Mouse (Mus musculus): ENCODE measurements around the gene Iqsec1.
"Not testable (repeated sequence)": the region's sequence is repeated elsewhere in the genome, so short reads cannot be mapped to it uniquely, and the experiment has no call there.

The Iqsec1 gene

DNA sequence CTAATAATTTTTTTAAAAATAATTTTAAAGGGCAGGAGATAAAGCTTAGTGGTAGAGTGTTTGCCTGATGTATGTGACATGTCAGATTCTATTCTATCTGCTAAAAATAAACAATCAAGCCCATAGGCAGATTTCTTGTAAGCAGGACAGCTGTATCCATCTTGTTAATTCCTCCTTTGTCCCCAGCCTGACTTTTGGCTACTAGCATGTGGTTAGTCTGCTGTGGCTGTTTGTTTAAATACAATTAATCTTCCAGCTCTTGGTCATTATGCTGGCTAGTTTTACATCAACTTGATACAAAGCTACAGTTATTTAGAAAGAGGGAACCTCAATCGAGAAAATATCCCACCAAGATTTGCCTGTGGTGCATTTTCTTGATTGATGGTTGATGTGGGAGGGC, 337.9 kb downstream of the Iqsec1 start:
- no peak for DNase-seq

DNA sequence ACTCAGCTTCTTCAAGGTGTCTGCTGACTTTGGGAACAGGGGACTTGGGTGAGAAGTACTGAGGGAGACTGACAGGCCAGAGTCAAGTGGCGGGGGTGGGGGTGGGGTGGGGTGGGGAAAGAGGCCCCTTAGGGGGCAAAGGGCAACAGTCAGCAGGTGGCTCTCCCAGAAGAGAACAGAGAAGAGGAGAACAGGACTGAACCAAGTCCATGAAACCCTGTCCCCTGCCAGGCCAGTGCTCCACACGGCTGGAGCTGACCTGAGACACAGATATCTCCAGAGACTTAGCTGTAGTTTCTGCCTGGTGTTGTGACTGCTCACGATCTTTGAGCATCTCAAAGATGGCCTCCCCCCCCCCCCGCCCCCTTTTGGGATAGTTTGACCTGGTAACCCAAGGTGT, 339.2 kb downstream of the Iqsec1 start:
- no peak for DNase-seq

DNA sequence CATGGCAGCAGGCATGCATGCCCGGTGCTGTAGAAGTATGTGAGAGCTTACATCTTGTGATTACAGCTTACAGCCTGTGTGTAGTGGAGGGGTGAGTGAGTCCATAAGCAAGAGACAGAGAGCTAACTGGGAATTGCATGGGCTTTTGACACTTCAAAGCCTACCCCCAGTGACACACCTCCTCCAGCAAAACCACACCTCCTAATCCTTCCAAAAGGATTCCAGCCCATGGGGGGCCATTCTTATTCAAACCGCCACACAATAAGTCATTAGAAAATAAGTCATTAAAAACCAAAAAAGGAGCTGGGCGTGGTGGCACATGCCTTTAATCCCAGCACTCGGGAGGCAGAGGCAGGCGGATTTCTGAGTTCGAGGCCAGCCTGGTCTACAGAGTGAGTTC, 340.1 kb downstream of the Iqsec1 start:
- no peak for DNase-seq

DNA sequence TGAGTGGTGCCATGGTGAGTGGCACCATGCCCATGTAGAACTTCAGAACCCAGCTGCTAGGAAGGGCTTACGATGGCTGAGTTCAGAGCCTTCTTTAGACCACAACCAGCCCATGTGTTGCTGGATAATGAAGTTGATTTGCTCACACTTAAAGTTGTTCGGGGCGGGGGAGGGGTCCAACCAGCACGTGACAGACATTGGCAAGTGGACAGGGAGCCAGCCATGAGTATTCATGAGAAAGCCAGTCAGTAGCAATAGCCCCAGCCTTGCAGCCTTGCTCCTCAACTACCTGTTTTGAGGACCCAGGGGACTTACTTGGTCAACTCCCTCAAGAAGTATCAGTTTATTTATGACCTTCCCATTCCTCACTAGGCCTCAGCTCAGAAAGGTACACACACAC, 343.5 kb downstream of the Iqsec1 start:
- DNase-seq: no peak

DNA sequence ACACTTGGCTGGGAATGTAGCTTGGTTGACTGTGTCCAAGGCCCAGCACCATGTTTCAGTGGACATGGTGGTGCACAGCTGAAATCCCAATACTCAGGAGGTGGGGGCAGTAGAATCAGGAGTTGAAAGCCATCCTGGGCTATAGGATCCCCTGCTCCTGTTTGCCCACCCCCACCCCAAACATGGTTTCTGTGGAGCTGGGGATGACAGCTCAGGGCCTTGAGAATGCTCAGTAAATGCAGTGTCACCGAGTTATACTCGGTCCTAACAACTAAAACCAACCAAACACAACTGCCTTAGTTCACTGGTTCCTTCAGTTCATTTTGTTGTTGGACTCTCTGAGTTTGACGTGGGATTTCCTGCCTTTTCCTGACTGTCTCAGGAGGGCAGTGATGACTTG, 345.4 kb downstream of the Iqsec1 start:
- DNase-seq: no peak

DNA sequence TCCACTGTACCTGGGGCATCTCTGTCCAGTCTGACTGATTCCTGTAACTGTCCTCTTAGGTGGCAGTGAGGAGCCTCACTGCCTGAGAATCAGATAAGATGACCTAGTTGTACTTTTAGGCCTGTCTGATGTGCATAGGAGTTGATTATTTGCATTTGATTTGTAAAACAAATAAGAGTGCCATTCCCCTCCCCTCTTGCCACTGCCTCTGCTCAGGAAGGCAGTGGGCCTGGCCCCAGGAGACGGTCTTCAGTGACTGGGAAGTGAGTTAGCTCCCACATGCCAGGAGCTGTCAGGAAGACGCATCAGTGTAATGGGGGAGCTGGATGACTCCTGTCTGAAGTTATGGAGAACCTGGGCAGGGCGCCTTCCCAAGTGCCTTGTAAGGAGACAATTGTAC, 352.9 kb downstream of the Iqsec1 start:
- no peak for DNase-seq

DNA sequence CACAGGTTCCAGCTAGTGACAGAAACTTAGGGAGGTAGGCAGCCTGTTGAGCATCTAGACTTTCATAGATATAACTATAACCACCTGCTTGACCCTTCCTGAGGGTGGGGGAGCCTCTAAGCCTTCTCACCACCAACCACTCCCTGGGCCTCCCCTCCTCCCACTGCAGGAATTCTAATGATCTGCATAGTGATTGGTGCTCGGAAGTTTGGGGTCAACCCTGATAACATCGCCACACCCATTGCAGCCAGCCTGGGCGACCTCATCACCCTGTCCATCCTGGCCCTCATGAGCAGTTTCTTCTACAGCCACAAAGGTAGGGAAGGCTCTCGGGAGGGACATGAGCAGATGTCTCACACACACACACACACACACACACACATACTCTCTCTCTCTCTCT, 353.4 kb downstream of the Iqsec1 start:
- no peak for DNase-seq

DNA sequence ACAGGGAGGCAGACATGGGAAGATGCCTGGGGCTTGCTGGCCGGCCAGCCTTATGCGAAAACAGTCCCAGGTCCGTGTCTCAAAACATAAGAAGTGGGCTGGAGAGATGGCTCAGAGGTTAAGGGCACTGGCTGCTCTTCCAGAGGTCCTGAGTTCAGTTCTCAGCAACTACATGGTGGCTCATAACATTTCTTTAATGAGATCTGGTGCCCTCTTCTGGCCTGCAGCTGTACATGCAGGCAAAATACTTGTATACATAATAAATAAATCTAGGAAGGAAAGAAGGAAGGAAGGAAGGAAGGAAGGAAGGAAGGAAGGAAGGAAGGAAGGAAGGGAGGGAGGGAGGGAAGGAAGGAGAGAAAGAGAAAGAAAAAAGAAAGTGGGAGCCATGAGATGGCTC, 356.0 kb downstream of the Iqsec1 start:
- DNase-seq: not testable (repeated sequence)

DNA sequence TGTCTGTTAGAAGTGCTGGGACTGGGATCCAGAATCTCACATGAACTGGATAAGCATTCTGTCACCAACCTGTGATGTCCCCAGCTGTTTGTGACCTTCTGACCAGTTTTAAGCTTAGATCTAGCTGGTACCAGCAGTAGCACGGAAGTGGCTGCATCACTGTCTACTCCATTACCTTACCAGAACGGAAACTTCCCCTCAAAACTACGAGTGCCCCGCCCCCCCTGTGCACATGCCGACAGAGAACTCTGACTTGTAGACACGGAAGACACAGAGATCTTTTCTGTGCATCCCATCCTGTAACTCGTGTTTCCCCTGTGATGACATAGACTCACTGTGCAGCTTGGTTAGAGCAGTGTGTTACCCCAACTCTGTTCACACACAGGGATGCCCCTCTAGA, 358.1 kb downstream of the Iqsec1 start:
- no peak for DNase-seq

DNA sequence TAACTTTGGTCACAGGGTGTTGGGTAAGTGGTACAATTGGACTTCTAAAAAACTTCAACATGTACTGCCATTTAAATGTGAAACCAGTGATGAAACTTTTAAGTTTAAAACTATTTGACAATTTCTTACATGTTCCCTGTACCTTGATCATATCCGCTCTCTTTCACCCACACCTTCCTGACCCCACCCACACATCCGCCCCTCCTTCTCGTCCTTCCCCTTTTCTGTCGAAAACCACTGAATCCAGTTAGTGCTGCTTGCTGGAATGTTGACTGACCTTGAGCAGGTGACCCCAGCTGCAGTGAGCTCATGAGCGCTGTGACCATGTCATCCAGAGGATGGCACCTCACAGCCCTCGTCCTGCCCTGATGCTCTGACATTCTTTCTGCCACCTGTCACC, 359.0 kb downstream of the Iqsec1 start:
- no peak for DNase-seq

DNA sequence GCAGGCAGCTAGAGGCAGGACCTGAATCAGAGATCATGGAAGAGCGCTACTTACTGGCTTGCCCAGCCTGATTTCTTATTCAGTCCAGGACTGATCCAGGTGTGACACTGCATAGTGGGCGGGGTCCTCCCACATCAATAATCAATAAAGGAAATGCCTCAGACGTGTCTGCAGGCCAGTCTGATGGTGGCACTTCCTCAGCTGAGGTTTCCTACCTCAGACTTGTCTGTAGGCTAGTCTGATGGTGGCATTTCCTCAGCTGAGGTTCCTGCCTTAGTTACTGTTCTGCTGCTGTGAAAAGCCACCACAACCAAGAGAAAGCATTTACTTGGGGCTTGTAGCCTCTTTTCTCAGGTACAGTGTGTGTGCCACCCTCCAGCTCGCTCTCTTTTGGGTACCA, 360.9 kb downstream of the Iqsec1 start:
- no peak for DNase-seq

DNA sequence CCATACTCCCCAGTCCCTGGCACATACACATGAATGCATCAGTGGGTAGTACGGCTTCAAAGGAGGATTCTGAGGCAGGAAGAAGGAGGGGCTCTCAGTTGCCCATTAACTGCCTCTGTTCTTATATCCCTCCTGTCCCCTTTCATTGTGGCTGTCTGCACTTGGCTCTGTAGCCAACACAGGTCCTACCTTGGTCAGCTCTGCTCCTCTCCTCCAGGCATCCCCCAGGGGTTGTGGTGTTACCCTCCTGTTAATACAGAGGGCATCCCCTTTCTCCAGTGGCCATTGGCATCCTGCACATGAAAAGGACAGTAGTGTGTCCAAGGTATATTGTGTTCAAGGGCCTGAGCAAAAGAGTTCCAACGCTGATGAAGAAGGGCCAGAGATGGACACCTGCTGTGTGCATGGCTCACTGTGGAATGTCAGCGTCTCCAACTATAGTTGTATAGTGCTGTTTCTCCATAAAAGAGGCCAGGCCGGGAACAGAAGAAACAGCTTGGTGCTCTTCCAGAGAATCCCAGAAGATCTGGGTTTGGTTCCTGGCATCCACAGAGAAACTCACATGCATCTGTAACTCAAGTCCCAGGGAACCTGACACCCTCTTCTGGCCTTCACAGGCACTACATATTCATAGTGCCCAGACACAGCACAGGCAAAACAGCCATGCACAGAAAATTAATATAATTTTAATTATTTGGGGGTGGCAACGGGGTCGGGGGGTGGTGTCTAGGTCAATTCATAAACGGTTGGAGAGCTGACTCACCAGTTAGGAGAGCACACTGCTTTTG, 363.1 kb downstream of the Iqsec1 start:
- no peak for DNase-seq

DNA sequence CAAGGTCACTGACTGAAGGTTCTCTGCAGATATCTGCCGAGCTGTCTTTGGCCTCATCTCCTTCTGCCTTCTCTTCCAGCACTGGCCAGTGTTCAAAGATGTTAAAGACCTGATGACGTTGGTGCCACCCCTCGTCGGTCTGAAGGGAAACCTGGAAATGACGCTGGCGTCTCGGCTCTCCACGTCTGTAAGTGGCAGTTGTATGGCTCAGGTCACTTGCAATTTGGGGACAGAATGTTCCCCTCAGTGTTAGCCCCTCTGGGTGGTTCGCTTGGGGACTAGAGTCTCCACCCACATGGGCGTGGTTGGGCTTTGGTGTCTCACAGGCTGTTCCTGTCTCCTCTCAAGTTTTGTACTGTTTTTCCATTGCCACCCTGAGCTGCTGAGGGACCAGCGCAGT, 363.8 kb downstream of the Iqsec1 start:
- DNase-seq: no peak

DNA sequence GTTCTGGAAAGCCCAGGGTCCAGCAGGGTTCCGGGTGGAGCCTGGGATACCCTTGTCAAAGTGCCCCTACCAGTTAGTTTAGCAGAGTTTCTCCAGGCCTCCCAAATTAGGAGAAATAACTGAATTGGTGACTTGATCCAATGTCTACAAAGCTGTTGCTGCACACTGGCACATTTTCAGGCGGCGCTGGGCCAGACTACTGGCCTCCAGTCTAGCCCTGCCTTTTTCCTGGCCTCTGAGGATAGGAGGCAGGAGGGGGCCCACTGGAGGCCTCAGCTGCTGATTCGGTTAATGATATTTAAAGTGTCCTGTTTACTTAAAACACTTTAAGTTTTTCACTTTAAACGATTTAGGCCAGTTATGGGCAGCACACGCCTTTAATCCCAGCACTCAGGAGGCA, 364.3 kb downstream of the Iqsec1 start:
- DNase-seq: no peak

DNA sequence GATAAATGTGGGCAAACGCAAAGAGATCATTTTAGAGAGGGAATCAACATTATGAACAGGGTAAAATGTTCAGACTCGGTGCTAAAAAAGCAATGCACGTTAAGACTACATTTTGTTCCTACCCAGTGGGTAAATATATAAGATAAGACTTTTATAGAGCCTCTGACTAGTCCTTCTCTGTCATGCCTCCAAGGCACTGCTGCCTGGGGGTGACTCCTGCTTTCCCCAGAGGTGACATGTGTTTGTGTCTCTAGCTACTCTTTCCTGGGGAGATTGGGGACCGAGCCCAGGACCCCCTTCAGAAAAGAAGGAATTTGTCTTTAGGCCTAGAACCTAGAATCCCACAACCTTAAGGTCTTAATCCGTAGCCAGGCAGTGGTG, 365.0 kb downstream of the Iqsec1 start:
- no peak for DNase-seq

DNA sequence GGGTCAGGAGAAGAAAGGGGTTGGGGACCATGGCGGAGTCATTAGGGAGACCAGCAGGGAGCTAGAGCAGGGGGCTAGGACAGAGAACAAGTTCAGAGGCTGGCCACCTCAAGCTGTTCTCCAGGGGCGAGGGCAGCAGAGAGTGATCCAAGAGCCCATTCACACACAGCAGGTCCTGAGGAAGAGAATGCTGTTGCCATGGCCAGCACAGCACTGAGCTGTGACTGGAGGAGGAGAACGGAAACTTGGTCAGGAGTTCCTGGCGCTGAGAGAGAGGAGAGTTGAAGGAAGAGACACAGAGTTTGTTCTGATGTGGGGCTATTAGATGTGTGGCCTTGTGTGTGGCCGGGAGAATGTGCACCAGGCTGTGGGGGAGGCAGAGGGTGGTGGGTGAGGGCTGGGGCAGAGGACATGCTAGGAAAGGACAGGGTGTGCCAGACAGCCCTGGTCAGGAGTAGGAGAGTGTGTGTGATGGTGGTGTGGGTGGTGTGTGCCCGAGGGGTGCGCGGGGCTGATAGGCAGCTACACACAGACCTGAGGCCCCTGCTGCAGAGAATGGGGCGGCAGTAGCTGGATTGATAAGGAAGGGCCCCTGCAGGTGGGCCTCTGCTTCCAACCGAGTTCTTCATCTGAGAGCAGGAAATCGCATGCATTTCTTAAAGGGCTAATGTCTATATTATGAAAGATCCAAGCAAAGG, 365.6 kb downstream of the Iqsec1 start:
- no peak for DNase-seq

DNA sequence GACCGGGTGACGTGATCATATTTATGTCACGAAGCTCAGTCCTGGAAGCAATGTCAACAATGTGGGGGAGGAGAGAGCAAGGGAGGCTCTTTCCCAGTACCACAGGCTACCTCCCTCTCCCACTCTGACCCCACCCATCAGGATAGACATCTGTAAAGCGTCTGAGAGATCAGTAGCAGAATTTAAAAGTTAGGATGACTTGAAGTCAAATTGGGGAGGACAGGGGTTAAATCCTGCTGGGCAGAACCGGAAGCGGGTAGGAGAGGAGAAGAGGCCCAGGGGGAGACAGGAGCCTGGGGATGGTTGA, 366.9 kb downstream of the Iqsec1 start:
- no peak for DNase-seq

DNA sequence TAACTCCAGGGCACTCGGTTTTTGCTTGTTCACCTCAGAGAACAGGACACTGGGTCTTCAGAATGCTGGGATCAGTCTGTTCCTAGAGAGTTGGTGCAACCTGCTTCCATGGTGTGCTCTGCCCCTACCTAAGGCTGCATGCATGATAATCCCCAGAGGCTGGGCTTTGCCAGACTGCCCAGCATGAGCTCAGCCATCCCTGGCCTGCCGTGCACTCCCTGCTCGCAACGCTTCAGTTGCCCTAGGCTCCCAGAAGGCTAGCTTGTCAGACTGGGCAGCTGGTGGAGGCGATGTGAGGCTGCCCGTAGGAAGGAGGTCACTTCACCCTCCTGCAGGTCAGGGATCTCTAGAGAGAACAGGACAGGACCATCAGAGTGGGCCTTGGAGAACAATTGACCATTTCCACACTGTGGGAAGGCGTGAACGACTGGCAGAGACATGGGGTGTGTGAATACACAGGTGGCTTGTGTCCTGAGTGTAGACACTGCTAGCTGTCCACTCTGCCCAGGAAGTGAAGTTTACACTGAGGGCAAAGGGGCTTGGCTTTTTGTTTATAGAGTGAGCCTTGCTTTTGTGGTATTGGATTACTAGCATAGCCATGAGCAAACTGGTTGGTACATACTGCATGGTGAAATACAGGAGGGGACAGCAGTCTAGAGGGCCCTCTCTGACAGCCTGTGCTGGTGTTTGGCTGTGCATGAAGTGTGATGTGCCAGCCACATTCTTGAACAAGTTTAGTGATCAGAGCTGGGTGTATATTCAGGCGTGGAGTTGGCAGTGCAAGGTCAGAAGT, 367.5 kb downstream of the Iqsec1 start:
- no peak for DNase-seq

DNA sequence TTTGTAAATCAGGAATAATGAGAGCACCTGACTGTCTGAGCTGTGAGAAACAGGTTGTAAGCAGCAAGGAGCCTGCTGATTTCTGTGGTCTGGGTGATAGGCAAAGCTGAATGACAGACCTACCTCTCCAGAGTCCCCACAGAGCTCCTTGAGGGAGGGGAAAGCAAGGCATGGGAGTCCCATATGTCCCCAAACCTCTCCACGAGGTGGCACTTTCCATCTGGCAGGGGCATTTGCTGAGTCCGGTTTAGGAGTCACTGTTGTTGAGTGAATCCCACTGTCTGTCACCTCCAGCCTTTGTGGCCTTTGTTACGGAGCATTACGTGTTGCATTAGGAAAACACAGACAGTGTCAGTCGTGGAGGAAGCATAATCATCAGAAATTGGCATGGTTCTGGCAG, 368.5 kb downstream of the Iqsec1 start:
- DNase-seq: no peak

DNA sequence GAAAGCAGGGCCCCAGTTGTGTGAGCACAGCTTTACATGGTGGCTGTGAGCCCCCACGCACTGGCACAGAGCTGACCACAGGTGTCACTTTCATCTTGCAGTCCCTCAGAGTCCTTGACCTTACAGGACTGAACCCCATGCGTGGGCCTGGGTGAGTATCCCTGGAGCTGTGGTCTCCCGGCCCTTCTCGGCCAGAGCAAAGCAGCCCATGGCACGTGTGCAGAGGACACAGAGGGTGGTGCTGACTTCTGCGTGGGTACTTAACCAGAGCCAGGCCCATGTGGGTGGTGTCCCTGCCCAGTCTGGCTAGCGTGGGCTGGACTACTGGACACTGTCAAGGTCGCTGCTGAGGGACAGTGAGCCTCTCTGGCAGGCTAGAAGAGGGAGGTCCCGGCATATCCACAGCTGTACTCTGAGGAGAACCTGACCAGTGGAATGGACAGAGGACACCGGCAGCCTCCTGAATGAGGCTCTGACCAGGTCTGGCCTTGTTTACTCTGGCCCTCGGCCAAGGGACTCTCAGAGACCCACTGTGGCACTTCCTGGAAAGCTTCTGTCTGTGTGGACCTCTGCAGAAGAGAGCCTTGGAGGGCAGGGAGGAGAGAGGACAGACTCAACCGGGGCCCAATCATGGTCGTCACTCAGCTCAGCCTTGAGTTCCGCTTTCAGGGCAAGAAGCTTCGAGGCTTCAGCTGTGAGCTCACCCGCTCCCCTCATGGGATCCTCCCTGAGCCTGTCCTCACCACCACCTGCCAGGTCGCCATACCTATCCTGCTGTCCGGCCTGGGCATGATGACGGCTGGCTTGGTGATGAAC, 369.5 kb downstream of the Iqsec1 start:
- peak; percentile 59 for DNase-seq

DNA sequence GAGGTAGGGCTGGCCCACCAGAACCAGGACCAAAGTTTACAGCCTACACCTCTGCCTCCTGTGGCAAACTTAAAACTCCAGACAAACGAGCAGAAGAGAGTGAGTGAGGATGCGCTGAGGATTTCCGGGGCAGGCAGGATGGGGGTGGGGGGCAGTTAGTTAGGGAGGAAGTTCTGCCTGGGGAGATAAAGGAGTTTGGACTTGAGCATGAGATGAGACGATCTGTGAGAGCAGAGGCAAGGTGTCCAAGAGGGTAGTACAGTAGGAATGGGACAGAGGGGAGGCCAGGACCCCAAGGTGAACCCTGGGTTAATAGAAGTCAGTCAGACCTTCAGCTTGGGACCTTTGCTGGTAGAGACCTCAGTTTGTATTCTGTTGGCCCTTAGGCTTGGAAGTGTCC, 370.2 kb downstream of the Iqsec1 start:
- no peak for DNase-seq

DNA sequence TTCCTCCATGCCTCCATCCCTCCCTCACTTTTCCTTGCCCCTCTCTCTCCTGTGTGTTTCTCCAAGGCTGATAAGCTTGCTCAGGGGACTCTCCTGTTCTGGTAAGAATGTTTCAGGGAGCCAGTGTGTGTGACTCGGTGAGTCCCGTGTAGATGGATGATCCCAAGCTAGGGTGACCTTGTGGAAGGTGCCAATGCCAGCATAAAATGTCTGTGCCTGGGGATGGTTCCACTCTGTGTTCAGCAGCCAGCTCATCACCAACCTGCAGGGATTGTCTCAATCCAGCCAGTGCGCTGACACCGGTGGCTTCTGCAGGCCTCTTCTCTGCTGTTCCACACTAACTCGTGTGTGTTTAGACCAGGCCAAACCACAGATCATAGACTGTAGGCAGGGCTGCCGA, 372.0 kb downstream of the Iqsec1 start:
- no peak for DNase-seq

DNA sequence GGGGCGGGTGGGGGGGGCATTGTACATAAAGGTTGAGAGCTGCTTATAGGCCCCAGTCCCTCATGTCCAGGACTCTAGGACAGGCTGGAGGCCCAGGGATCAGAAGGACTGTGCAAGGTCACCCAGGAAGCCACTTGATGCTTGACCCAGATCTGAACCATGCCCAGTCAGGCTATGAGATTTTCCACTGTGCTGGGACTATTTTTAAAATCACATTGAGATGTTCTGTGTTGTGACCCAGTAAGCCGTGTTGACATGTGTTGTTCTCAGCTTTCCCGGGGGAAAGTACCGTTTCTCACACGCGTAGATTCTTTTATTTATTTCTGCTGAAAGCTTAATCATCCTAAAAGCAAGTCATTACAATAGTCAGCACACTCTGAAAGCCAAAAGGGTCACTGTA, 372.5 kb downstream of the Iqsec1 start:
- no peak for DNase-seq

Measured in kidney, adult 11 months (tissue).